Mouse (Mus musculus) intestine, embryonic 16.5 days (tissue): ENCODE data around the gene Hspa12a. TPM values are rescaled to one million over a fixed set of nuclear protein-coding genes. Genes with fewer than 3 reads are reported as not detected.

ENCODE experiments used
- ATAC-seq: fragments of 200-750 bp; cut with Nextera tagmentation; 2 replicates; pipeline ENCODE4 v1.8.0; 2017; ENCODE audit warnings: moderate TSS enrichment, moderate library complexity
- H3K27ac ChIP-seq: fragments of 300-500 bp; sonication (generic); 2 replicates; pipeline ENCODE4 v1.5.1; 2014; ENCODE audit warnings: mild to moderate bottlenecking, low read length
- H3K27me3 ChIP-seq: fragments of 300-500 bp; sonication (generic); replicated peaks from 2 replicates; pipeline ENCODE4 v1.6.1; 2014; ENCODE audit warnings: low read length, control low read depth, mixed read lengths; ENCODE audit not compliant: control insufficient read depth, insufficient read depth
- H3K36me3 ChIP-seq: fragments of 300-500 bp; sonication (generic); 2 replicates; pipeline ENCODE4 v1.6.1; 2014; ENCODE audit warnings: low read length, control low read depth; ENCODE audit not compliant: control insufficient read depth, insufficient read depth
- H3K4me1 ChIP-seq: fragments of 300-500 bp; sonication (generic); 2 replicates; pipeline ENCODE4 v1.6.1; 2014; ENCODE audit warnings: low read length, control low read depth, mixed read lengths; ENCODE audit not compliant: control insufficient read depth, insufficient read depth
- H3K4me2 ChIP-seq: fragments of 300-500 bp; sonication (generic); 2 replicates; pipeline ENCODE4 v1.6.1; 2014; ENCODE audit warnings: low read depth, low read length, control low read depth
- H3K4me3 ChIP-seq: fragments of 300-500 bp; sonication (generic); 2 replicates; pipeline ENCODE4 v1.5.1; 2014; ENCODE audit warnings: mild to moderate bottlenecking, low read length
- H3K9ac ChIP-seq: fragments of 300-500 bp; sonication (generic); 2 replicates; pipeline ENCODE4 v1.6.1; 2014; ENCODE audit warnings: low read depth, low read length
- H3K9me3 ChIP-seq: fragments of 300-500 bp; sonication (generic); 2 replicates; pipeline ENCODE4 v1.6.1; 2016; ENCODE audit warnings: low read length, control low read depth; ENCODE audit not compliant: control insufficient read depth
- WGBS: fragments of 180-500 bp; shearing (Covaris S2); extraction: QIAGEN DNeasy Blood & Tissue Kit; methylation state at CpG from one replicate; pipeline ENCODE4 v1.1.7; 2014; 5-methylcytosine and 5-hydroxymethylcytosine counted together
- polyA plus RNA-seq: library from polyadenylated mRNA; unstranded; fragments of >200 nt; fragmentation: Nextera tagmentation; extraction: Ambion mirVana; gene quantifications from 2 replicates; pipeline ENCODE4 v1.2.1, GENCODE M21; 2015

The Hspa12a gene
- polyA plus RNA-seq, 1 experiment from 2014 or later, result 4.2 TPM

- H3K36me3 ChIP-seq, result no peaks in the 10 kb centered on the region
- H3K4me2 ChIP-seq, result no peak overlapping the region
- no peaks in the 10 kb centered on the region for H3K27me3 ChIP-seq
- H3K27ac ChIP-seq, result no peak overlapping the region
- no peak overlapping the region for H3K9ac ChIP-seq
- H3K9me3 ChIP-seq, result no peaks in the 10 kb centered on the region
- 20% methylated on average over 15 of the region's 15 CpGs for WGBS
- no peak for ATAC-seq
- no peak overlapping the region for H3K4me3 ChIP-seq
- no peaks in the 10 kb centered on the region for H3K4me1 ChIP-seq
These were observed 25.5 kb upstream of the Hspa12a start for GRCm38 (mm10) chr19:58968731-58969506.

DNA sequence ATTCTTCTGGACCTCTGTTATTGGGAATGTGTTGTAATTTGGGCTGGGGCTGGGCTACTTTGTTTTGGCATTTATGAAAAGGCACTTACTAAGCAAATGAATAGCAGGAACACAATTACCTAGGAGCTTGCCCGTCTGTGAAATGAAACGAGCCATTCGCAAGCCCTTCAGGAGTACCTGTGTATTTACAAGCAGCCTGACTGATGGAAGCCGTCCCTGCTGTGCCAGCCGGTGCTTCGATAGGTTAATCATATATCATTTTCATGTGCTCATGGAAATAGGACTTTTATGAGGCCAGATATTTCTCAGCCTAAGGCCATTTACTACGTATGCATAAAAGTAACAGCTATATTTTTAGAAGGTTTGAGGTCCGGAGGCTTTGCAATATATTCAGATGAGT, 19.6 kb upstream of the Hspa12a start:
- Histone ChIP-seq H3K4me2 (no peak overlapping the region), H3K4me1 (no peaks in the 10 kb centered on the region), H3K36me3 (no peaks in the 10 kb centered on the region), H3K27ac (no peak overlapping the region), H3K9ac (no peak overlapping the region), H3K9me3 (no peaks in the 10 kb centered on the region), H3K27me3 (no peaks in the 10 kb centered on the region), H3K4me3 (no peak overlapping the region)
- 65% methylated on average over 8 of the region's 8 CpGs for WGBS
- no peak for ATAC-seq

- 89% methylated on average over 8 of the region's 8 CpGs for WGBS
- ATAC-seq, result no peak
- Histone ChIP-seq H3K4me2 (no peak overlapping the region), H3K27ac (no peak overlapping the region), H3K36me3 (no peaks in the 10 kb centered on the region), H3K4me1 (no peaks in the 10 kb centered on the region), H3K27me3 (no peaks in the 10 kb centered on the region), H3K4me3 (no peak overlapping the region), H3K9ac (no peak overlapping the region), H3K9me3 (no peaks in the 10 kb centered on the region)
These were observed 11.3 kb upstream of the Hspa12a start for GRCm38 (mm10) chr19:58954779-58955178.

DNA sequence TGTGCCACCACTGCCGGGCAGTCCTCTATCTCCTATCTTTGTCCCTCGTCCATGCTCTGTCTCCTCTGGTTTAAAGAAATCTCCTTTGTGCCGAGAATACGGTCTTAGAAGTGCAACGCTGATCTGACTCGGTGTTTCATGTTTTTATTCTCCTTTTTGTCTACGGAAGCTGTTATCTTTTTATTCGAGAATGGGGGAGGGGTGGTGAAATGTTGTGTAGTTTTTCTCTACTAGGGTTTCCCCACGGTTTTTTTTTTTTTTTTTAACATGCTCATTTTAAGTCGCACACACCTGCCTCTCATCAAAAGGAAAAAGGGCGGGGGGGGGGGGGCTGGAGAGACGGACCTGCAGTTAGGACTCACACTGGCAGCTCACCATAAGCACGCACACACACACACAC, 8.8 kb upstream of the Hspa12a start:
- Histone ChIP-seq H3K9me3 (no peaks in the 10 kb centered on the region), H3K27ac (no peak overlapping the region), H3K36me3 (no peaks in the 10 kb centered on the region), H3K4me1 (no peaks in the 10 kb centered on the region), H3K4me2 (no peak overlapping the region), H3K9ac (no peak overlapping the region), H3K4me3 (no peak overlapping the region), H3K27me3 (no peaks in the 10 kb centered on the region)
- WGBS, result 70% methylated on average over 13 of the region's 13 CpGs
- ATAC-seq, result no peak

GRCm38 (mm10) chr19:58951521-58951920, 8.1 kb upstream of the Hspa12a start:
- 90% methylated on average over 3 of the region's 3 CpGs for WGBS
- Histone ChIP-seq H3K9me3 (no peaks in the 10 kb centered on the region), H3K27ac (no peak overlapping the region), H3K4me1 (no peaks in the 10 kb centered on the region), H3K4me3 (no peak overlapping the region), H3K36me3 (no peaks in the 10 kb centered on the region), H3K9ac (no peak overlapping the region), H3K4me2 (no peak overlapping the region), H3K27me3 (no peaks in the 10 kb centered on the region)
- ATAC-seq, result no peak

- Histone ChIP-seq H3K4me3 (no peak overlapping the region), H3K9me3 (no peaks in the 10 kb centered on the region), H3K4me2 (no peak overlapping the region), H3K27ac (no peak overlapping the region), H3K9ac (no peak overlapping the region), H3K27me3 (no peaks in the 10 kb centered on the region), H3K4me1 (peaks cover 4% of the 10 kb centered on the region; the same call in 1 of the 2 replicates), H3K36me3 (no peaks in the 10 kb centered on the region)
- no peak for ATAC-seq
- WGBS, result 83% methylated on average over 7 of the region's 7 CpGs
These were observed 2.5 kb upstream of the Hspa12a start for GRCm38 (mm10) chr19:58945959-58946358.

DNA sequence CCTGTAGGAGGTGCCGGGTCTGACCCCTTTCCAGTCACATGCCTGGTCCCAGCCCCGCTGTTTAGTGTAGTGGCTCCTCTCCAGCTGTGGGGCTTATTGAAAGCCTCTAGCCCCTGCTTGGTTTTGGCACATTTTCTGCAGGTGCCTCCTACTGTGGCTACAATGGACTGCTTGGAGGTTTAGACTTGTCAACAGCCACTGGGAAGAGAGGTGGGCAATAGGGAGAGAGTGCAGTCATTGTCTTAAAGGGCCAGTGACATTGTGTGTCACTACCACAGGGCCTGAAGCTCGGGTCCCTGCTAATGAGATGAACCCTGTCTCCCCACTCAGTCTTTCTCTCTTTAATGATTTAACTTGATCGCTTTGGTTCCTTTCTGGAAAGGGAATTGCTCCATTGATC, 10.4 kb downstream of the Hspa12a start:
- H3K4me3 ChIP-seq, result no peak overlapping the region
- H3K27ac ChIP-seq, result no peak overlapping the region
- 25% methylated on average over 4 of the region's 4 CpGs for WGBS
- H3K4me1 ChIP-seq, result no peaks in the 10 kb centered on the region
- H3K36me3 ChIP-seq, result no peaks in the 10 kb centered on the region
- ATAC-seq, result no peak
- H3K9me3 ChIP-seq, result no peaks in the 10 kb centered on the region
- 0 out of 2 replicates have a peak, but pooled peaks cover 10% of the 10 kb centered on the region for H3K27me3 ChIP-seq
- no peak overlapping the region for H3K4me2 ChIP-seq
- no peak overlapping the region for H3K9ac ChIP-seq

GRCm38 (mm10) chr19:58931081-58931800, 12.2 kb downstream of the Hspa12a start:
- no peak for ATAC-seq
- Histone ChIP-seq H3K36me3 (no peaks in the 10 kb centered on the region), H3K9me3 (no peaks in the 10 kb centered on the region), H3K9ac (no peak overlapping the region), H3K4me2 (no peak overlapping the region), H3K27ac (no peak overlapping the region), H3K27me3 (0 out of 2 replicates have a peak, but pooled peaks cover 10% of the 10 kb centered on the region), H3K4me1 (no peaks in the 10 kb centered on the region), H3K4me3 (no peak overlapping the region)
- 40% methylated on average over 16 of the region's 16 CpGs for WGBS

DNA sequence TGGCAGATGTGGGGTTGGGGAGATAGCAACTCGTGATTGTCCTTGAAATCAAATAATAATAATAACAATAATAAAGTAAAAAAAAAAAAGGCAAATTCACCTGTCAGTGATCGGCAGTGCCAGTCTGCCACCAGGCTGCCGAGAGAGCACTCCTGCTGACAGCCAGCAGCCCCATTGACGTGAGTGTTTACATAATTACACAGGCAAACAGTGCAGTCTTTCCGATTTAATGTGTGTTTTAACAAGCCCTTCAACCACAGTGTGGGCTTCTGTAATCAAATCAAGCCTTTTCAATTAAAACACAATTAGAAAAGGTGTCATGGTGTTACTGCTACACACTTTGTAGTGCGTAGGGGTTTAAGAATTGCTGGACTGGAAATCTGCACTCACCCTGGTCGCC, 24.3 kb downstream of the Hspa12a start:
- Histone ChIP-seq H3K4me1 (no peaks in the 10 kb centered on the region), H3K9me3 (no peaks in the 10 kb centered on the region), H3K27ac (no peak overlapping the region), H3K4me3 (no peak overlapping the region; the same call in 1 of the 2 replicates), H3K9ac (no peak overlapping the region), H3K36me3 (no peaks in the 10 kb centered on the region), H3K4me2 (peak overlapping the region; percentile 20), H3K27me3 (peaks cover 11% of the 10 kb centered on the region; the same call in 1 of the 2 replicates)
- 23% methylated on average over 7 of the region's 7 CpGs for WGBS
- ATAC-seq, result no peak
